Mouse (Mus musculus) layer of hippocampus, postnatal 10 days (tissue): ENCODE data around the gene Dkkl1. TPM values are rescaled to one million over a fixed set of nuclear protein-coding genes. Genes with fewer than 3 reads are reported as not detected.
"Not testable (repeated sequence)": the region's sequence is repeated elsewhere in the genome, so short reads cannot be mapped to it uniquely, and the experiment has no call there.

ENCODE experiments used
- DNase-seq, 2 experiments: peaks; one replicate each; pipeline ENCODE4 v3.0.0; 2021; ENCODE audit warnings: low spot score in 2 of 2
- long read RNA-seq: library from polyadenylated mRNA; stranded (forward); transcript quantifications from one replicate; pipeline ENCODE4 v2.0.0, GENCODE M21; 2023
- total RNA-seq, 2 experiments: library from RNA; stranded (reverse); gene quantifications; 2 replicates each; pipeline ENCODE4 v1.2.3; 2021

Gene Dkkl1
- 10 to 100 TPM in 1 of 2 experiments, 1 to 10 TPM in 1; 8.3 to 10.7 TPM for total RNA-seq
- long read RNA-seq, partial matches to known transcripts, result 0 of 2 reads
- long read RNA-seq, other reads (novel, unspliced or antisense), result 0 of 2 reads

GRCm38 (mm10) chr7:45211851-45212251 is at the start of gene Dkkl1:
Gene Dkkl1, minus strand, starts transcription at chr7:45212147.
- no peak for DNase-seq

GRCm38 (mm10) chr7:45259281-45259680 is 47.3 kb upstream of the Dkkl1 start:
- DNase-seq, result no peak

GRCm38 (mm10) chr7:45257063-45257840 is 45.3 kb upstream of the Dkkl1 start:
- DNase-seq, result peak; percentile 37 to 40

GRCm38 (mm10) chr7:45255822-45256221 is 43.9 kb upstream of the Dkkl1 start:
- DNase-seq, result not testable (repeated sequence)

GRCm38 (mm10) chr7:45253806-45254205 is 41.9 kb upstream of the Dkkl1 start:
- no peak for DNase-seq

GRCm38 (mm10) chr7:45247666-45248065 is 35.7 kb upstream of the Dkkl1 start:
- no peak for DNase-seq

- no peak for DNase-seq
Measured at GRCm38 (mm10) chr7:45241389-45241749, 29.4 kb upstream of the Dkkl1 start.

- peak; percentile 59 to 68 for DNase-seq
Measured at GRCm38 (mm10) chr7:45240633-45241388, 28.9 kb upstream of the Dkkl1 start, which contains the start of gene Slc6a16. Gene Slc6a16, plus strand, starts transcription at chr7:45241085.

- DNase-seq, result no peak
Measured at GRCm38 (mm10) chr7:45240109-45240508, 28.2 kb upstream of the Dkkl1 start.

- no peak for DNase-seq
Measured at GRCm38 (mm10) chr7:45238723-45239496, 27.0 kb upstream of the Dkkl1 start, which contains the start of gene Cd37. Gene Cd37, minus strand, starts transcription at chr7:45239115.

GRCm38 (mm10) chr7:45237747-45238699 is 26.1 kb upstream of the Dkkl1 start:
- no peak for DNase-seq

GRCm38 (mm10) chr7:45235656-45236180 is 23.8 kb upstream of the Dkkl1 start:
- no peak for DNase-seq

- DNase-seq, result peak; percentile 30 to 43
Measured at GRCm38 (mm10) chr7:45234922-45235571, 23.1 kb upstream of the Dkkl1 start.

GRCm38 (mm10) chr7:45234333-45234841 is 22.4 kb upstream of the Dkkl1 start:
- peak in 1 of 2 experiments; percentile 19 for DNase-seq

- peak; percentile 51 to 54 for DNase-seq
Measured at GRCm38 (mm10) chr7:45233580-45234332, 21.8 kb upstream of the Dkkl1 start.

- DNase-seq, result no peak
Measured at GRCm38 (mm10) chr7:45232716-45233465, 20.9 kb upstream of the Dkkl1 start.

GRCm38 (mm10) chr7:45231941-45232340 is 20.0 kb upstream of the Dkkl1 start:
- DNase-seq, result no peak

- DNase-seq, result no peak
Measured at GRCm38 (mm10) chr7:45231192-45231591, 19.2 kb upstream of the Dkkl1 start.
